In the genomic region with DNA sequence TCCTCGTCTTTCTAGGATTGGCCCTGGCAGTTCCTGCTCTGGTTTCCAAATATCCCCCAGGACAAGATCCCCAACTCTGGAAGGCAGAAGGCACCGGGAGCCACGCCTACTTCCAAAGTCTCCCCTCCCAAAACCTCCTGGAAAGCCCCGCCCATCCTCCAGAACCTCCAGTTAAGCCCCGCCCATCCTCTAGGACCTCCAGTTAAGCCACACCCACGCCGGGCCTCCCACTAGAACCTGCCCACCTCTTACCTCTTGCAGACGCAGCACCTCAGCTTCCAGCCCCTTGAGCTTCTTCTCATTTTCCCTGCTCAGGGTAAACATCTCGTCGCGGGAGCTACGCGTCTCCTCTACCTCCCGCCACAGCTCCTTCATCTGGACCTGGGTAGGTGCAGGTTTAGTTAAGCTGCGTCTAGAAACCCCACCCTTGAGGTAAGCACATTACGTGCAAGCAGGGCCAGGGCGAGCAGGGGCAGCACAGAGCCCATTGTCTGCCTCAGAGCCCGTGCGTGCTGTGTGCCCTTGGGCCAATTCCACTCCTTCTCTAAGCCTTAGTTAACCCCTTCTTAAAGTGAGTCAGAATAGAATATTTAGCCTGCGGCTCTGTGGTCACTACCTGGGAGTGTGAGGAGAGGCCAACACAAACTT, we compare ENCODE assay signal across 12 mouse cellular contexts. TPM values are rescaled to one million over a fixed set of nuclear protein-coding genes. Genes with fewer than 3 reads are reported as not detected.
DNase-seq lines count a peak whose midpoint lies in the region; ATAC-seq and TF ChIP-seq lines count a peak whose summit lies in the region.
"Had no signal": no experiment of that assay in that cellular context is flagged by ENCODE, and none has a peak within 500 bp of the region (broad histone marks: within the 10 kb centered on the region; RNA-seq: fewer than 3 reads in every experiment).

No protein-coding gene starts in this region.

- no peak for TF ChIP-seq POLR2A in thymus, adult 2 months (IDR thresholded peaks at IDR 0.05; ENCODE audit: control insufficient read depth, extremely low read depth, insufficient read depth, low read length, poor library complexity)

- H3K27me3 ChIP-seq in kidney, embryonic 15.5 days = peaks cover 41% of the 10 kb centered on the region
- peaks cover 30% of the 10 kb centered on the region for H3K27me3 ChIP-seq in kidney, embryonic 16.5 days (ENCODE audit: insufficient read depth, low read length)
- H3K27me3 ChIP-seq in embryonic facial prominence, embryonic 13.5 days = peaks cover 29% of the 10 kb centered on the region
- H3K27me3 ChIP-seq in lung, embryonic 16.5 days (ENCODE audit: control insufficient read depth, insufficient read depth, low read depth, low read length) = peaks cover 8% of the 10 kb centered on the region
- peaks cover 32% of the 10 kb centered on the region for H3K27me3 ChIP-seq in neural tube, embryonic 13.5 days
- peaks cover 2% of the 10 kb centered on the region; the same call in 1 of the 2 replicates for H3K27me3 ChIP-seq in thymus, adult 2 months (ENCODE audit: control insufficient read depth, insufficient read depth, low read length)

- no peak overlapping the region for H3K4me3 ChIP-seq in kidney, embryonic 15.5 days (replicated peaks)
- H3K4me3 ChIP-seq in kidney, embryonic 16.5 days (ENCODE audit: low read length) = no peak overlapping the region
- H3K4me3 ChIP-seq in embryonic facial prominence, embryonic 13.5 days = peak overlapping the region; percentile 2; the same call in 1 of the 2 replicates
- no peak overlapping the region for H3K4me3 ChIP-seq in lung, embryonic 16.5 days (ENCODE audit: low read length)
- 0 out of 2 replicates have a peak overlapping the region, but pooled peaks have one; percentile 5 for H3K4me3 ChIP-seq in neural tube, embryonic 13.5 days
- H3K4me3 ChIP-seq in thymus, adult 2 months (ENCODE audit: control insufficient read depth, insufficient read depth, low read length) = no peak overlapping the region
- H3K4me3 ChIP-seq: embryonic facial prominence, embryonic 15.5 days; heart, embryonic 10.5 days; liver, embryonic 12.5 days had no signal

- TF ChIP-seq CTCF in thymus, adult 2 months (IDR thresholded peaks at IDR 0.05; ENCODE audit: borderline replicate concordance, control insufficient read depth, extremely low read depth, insufficient read depth, low read length, poor library complexity) = no peak

- H3K4me2 ChIP-seq in kidney, embryonic 15.5 days = peak overlapping the region; percentile 26; the same call in 1 of the 2 replicates
- H3K4me2 ChIP-seq in kidney, embryonic 16.5 days (replicated peaks; ENCODE audit: low read depth, low read length) = no peak overlapping the region; the same call in 1 of the 2 replicates
- H3K4me2 ChIP-seq in embryonic facial prominence, embryonic 13.5 days = peak overlapping the region; percentile 37
- H3K4me2 ChIP-seq in lung, embryonic 16.5 days (ENCODE audit: low read depth, low read length) = no peak overlapping the region
- H3K4me2 ChIP-seq in neural tube, embryonic 13.5 days = peak overlapping the region; percentile 27
- H3K4me2 ChIP-seq: embryonic facial prominence, embryonic 15.5 days; liver, embryonic 12.5 days had no signal

- no peak for DNase-seq in thymus, adult 2 months
- no peak for DNase-seq in kidney, adult 8-10 months
- no peak for DNase-seq in layer of hippocampus, adult 11-12 months (ENCODE audit: low spot score)
- DNase-seq: kidney, adult 18-20 months had no signal

- H3K27ac ChIP-seq in kidney, embryonic 15.5 days = no peak overlapping the region
- H3K27ac ChIP-seq in kidney, embryonic 16.5 days (ENCODE audit: low read length) = no peak overlapping the region
- H3K27ac ChIP-seq in embryonic facial prominence, embryonic 13.5 days = no peak overlapping the region
- peak overlapping the region; percentile 18; the same call in 1 of the 2 replicates for H3K27ac ChIP-seq in lung, embryonic 16.5 days (ENCODE audit: low read length)
- no peak overlapping the region for H3K27ac ChIP-seq in neural tube, embryonic 13.5 days (replicated peaks)
- H3K27ac ChIP-seq in thymus, adult 2 months (ENCODE audit: control insufficient read depth, insufficient read depth, low read length) = no peak overlapping the region
- H3K27ac ChIP-seq: embryonic facial prominence, embryonic 15.5 days; heart, embryonic 10.5 days; liver, embryonic 12.5 days had no signal

- ATAC-seq in kidney, embryonic 15.5 days (replicated peaks; ENCODE audit: low FRiP score) = no peak
- ATAC-seq in kidney, embryonic 16.5 days (ENCODE audit: low FRiP score, low TSS enrichment) = no peak
- no peak for ATAC-seq in embryonic facial prominence, embryonic 13.5 days (ENCODE audit: insufficient number of reproducible peaks, insufficient read depth, low FRiP score, low TSS enrichment, low read depth)
- peak; percentile 80 for ATAC-seq in lung, embryonic 16.5 days (ENCODE audit: low read depth)
- ATAC-seq in neural tube, embryonic 13.5 days (ENCODE audit: low read depth) = peak; percentile 40; the same call in 1 of the 2 replicates
- ATAC-seq: liver, embryonic 12.5 days had no signal

- WGBS in kidney, embryonic 15.5 days = 5% methylated on average over 20 of the region's 20 CpGs
- WGBS in kidney, embryonic 16.5 days = 7% methylated on average over 20 of the region's 20 CpGs
- WGBS in embryonic facial prominence, embryonic 13.5 days = 5% methylated on average over 20 of the region's 20 CpGs
- 8% methylated on average over 20 of the region's 20 CpGs for WGBS in lung, embryonic 16.5 days
- 7% methylated on average over 20 of the region's 20 CpGs for WGBS in neural tube, embryonic 13.5 days
- WGBS in thymus, adult 2 months = 21% methylated on average over 20 of the region's 20 CpGs

- no peak overlapping the region for H3K9ac ChIP-seq in kidney, embryonic 15.5 days
- H3K9ac ChIP-seq in kidney, embryonic 16.5 days (replicated peaks; ENCODE audit: low read length) = no peak overlapping the region
- H3K9ac ChIP-seq in embryonic facial prominence, embryonic 13.5 days = no peak overlapping the region
- H3K9ac ChIP-seq in lung, embryonic 16.5 days (ENCODE audit: low read length) = no peak overlapping the region
- 0 out of 2 replicates have a peak overlapping the region, but pooled peaks have one; percentile 32 for H3K9ac ChIP-seq in neural tube, embryonic 13.5 days
- H3K9ac ChIP-seq: embryonic facial prominence, embryonic 15.5 days; liver, embryonic 12.5 days had no signal

- peaks cover 5% of the 10 kb centered on the region; the same call in 1 of the 2 replicates for H3K4me1 ChIP-seq in kidney, embryonic 15.5 days
- H3K4me1 ChIP-seq in kidney, embryonic 16.5 days (ENCODE audit: insufficient read depth, low read length) = no peaks in the 10 kb centered on the region
- 0 out of 2 replicates have a peak, but pooled peaks cover 10% of the 10 kb centered on the region for H3K4me1 ChIP-seq in embryonic facial prominence, embryonic 13.5 days
- no peaks in the 10 kb centered on the region; the same call in 1 of the 2 replicates for H3K4me1 ChIP-seq in lung, embryonic 16.5 days (replicated peaks; ENCODE audit: control insufficient read depth, insufficient read depth, low read length)
- peaks cover 9% of the 10 kb centered on the region; the same call in 1 of the 2 replicates for H3K4me1 ChIP-seq in neural tube, embryonic 13.5 days (replicated peaks)
- H3K4me1 ChIP-seq in thymus, adult 2 months (replicated peaks; ENCODE audit: control insufficient read depth, insufficient read depth, low read length) = no peaks in the 10 kb centered on the region
- H3K4me1 ChIP-seq: liver, embryonic 12.5 days had no signal

- H3K9me3 ChIP-seq in kidney, embryonic 15.5 days (replicated peaks) = no peaks in the 10 kb centered on the region
- H3K9me3 ChIP-seq in kidney, embryonic 16.5 days (ENCODE audit: low read length) = peaks cover 3% of the 10 kb centered on the region; the same call in 1 of the 2 replicates
- no peaks in the 10 kb centered on the region for H3K9me3 ChIP-seq in embryonic facial prominence, embryonic 13.5 days
- peaks cover 2% of the 10 kb centered on the region; the same call in 1 of the 2 replicates for H3K9me3 ChIP-seq in lung, embryonic 16.5 days (ENCODE audit: control insufficient read depth, low read length)
- H3K9me3 ChIP-seq in neural tube, embryonic 13.5 days = no peaks in the 10 kb centered on the region
- H3K9me3 ChIP-seq: embryonic facial prominence, embryonic 15.5 days; liver, embryonic 12.5 days had no signal

- H3K36me3 ChIP-seq in kidney, embryonic 15.5 days = no peaks in the 10 kb centered on the region
- no peaks in the 10 kb centered on the region for H3K36me3 ChIP-seq in kidney, embryonic 16.5 days (ENCODE audit: insufficient read depth, low read length)
- no peaks in the 10 kb centered on the region for H3K36me3 ChIP-seq in embryonic facial prominence, embryonic 13.5 days
- H3K36me3 ChIP-seq in lung, embryonic 16.5 days (ENCODE audit: control insufficient read depth, insufficient read depth, low read length) = no peaks in the 10 kb centered on the region
- H3K36me3 ChIP-seq in neural tube, embryonic 13.5 days = no peaks in the 10 kb centered on the region
- H3K36me3 ChIP-seq in thymus, adult 2 months (ENCODE audit: control insufficient read depth, insufficient read depth, low read length) = no peaks in the 10 kb centered on the region
- H3K36me3 ChIP-seq: embryonic facial prominence, embryonic 15.5 days; heart, embryonic 10.5 days; liver, embryonic 12.5 days had no signal

RNA-seq across cellular contexts. Expression of a gene that starts 23.7 kb away (rescaled TPM):
- 0.17 and 0.30 TPM in 2 replicates for polyA plus RNA-seq in kidney, embryonic 15.5 days (2015; fragmentation: Nextera tagmentation; extraction: Ambion mirVana)
- 0.11 and 0.14 TPM in 2 replicates for polyA plus RNA-seq in kidney, embryonic 16.5 days (2015; fragmentation: Nextera tagmentation; extraction: Ambion mirVana)
- polyA plus RNA-seq in embryonic facial prominence, embryonic 13.5 days (2015; fragmentation: Nextera tagmentation; extraction: Ambion mirVana) = 0.72 and 1.8 TPM in 2 replicates
- polyA plus RNA-seq in lung, embryonic 16.5 days (2015; fragmentation: Nextera tagmentation; extraction: Ambion mirVana) = 1.5 and 2.1 TPM in 2 replicates
- 4.7 and 5.2 TPM in 2 replicates for polyA plus RNA-seq in neural tube, embryonic 13.5 days (2015; fragmentation: Nextera tagmentation; extraction: Ambion mirVana)
- 0.82 and 1.0 TPM in 2 replicates for polyA plus RNA-seq in thymus, adult 2 months (2012; rRNA removed)

RNA-seq across cellular contexts. Expression of a gene that starts 42.0 kb away (rescaled TPM):
- polyA plus RNA-seq in kidney, embryonic 15.5 days (2015; fragmentation: Nextera tagmentation; extraction: Ambion mirVana) = 30.3 and 33.2 TPM in 2 replicates
- polyA plus RNA-seq in kidney, embryonic 16.5 days (2015; fragmentation: Nextera tagmentation; extraction: Ambion mirVana) = 70.0 and 83.8 TPM in 2 replicates
- 1.1 and 1.8 TPM in 2 replicates for polyA plus RNA-seq in embryonic facial prominence, embryonic 13.5 days (2015; fragmentation: Nextera tagmentation; extraction: Ambion mirVana)
- 93.0 and 140 TPM in 2 replicates for polyA plus RNA-seq in lung, embryonic 16.5 days (2015; fragmentation: Nextera tagmentation; extraction: Ambion mirVana)
- polyA plus RNA-seq in neural tube, embryonic 13.5 days (2015; fragmentation: Nextera tagmentation; extraction: Ambion mirVana) = 1.2 and 1.6 TPM in 2 replicates
- polyA plus RNA-seq in thymus, adult 2 months (2012; rRNA removed) = 28.0 and 32.0 TPM in 2 replicates

RNA-seq across cellular contexts. Expression of a gene that starts 56.5 kb away (rescaled TPM):
- polyA plus RNA-seq in kidney, embryonic 15.5 days (2015; fragmentation: Nextera tagmentation; extraction: Ambion mirVana) = 1.6 and 2.7 TPM in 2 replicates
- 1.7 and 2.0 TPM in 2 replicates for polyA plus RNA-seq in kidney, embryonic 16.5 days (2015; fragmentation: Nextera tagmentation; extraction: Ambion mirVana)
- 11.8 and 12.2 TPM in 2 replicates for polyA plus RNA-seq in embryonic facial prominence, embryonic 13.5 days (2015; fragmentation: Nextera tagmentation; extraction: Ambion mirVana)
- 38.8 and 39.4 TPM in 2 replicates for polyA plus RNA-seq in lung, embryonic 16.5 days (2015; fragmentation: Nextera tagmentation; extraction: Ambion mirVana)
- polyA plus RNA-seq in neural tube, embryonic 13.5 days (2015; fragmentation: Nextera tagmentation; extraction: Ambion mirVana) = 1.9 and 2.6 TPM in 2 replicates
- polyA plus RNA-seq in thymus, adult 2 months (2012; rRNA removed) = 1.9 and 3.7 TPM in 2 replicates

Comparison
In these comparisons a context has a peak if more than half of its experiments do, and no peak if none do; other contexts are left out.
1. H3K4me2 ChIP-seq: peak in kidney, embryonic 15.5 days (single experiment), embryonic facial prominence, embryonic 13.5 days (single experiment) and neural tube, embryonic 13.5 days (single experiment); none in kidney, embryonic 16.5 days (single experiment) and lung, embryonic 16.5 days (single experiment).
2. ATAC-seq: peak in lung, embryonic 16.5 days (single experiment) and neural tube, embryonic 13.5 days (single experiment); none in kidney, embryonic 15.5 days (single experiment), kidney, embryonic 16.5 days (single experiment) and embryonic facial prominence, embryonic 13.5 days (single experiment).
3. H3K4me3 ChIP-seq: peak in embryonic facial prominence, embryonic 13.5 days (single experiment) and neural tube, embryonic 13.5 days (single experiment); none in kidney, embryonic 15.5 days (single experiment), kidney, embryonic 16.5 days (single experiment), lung, embryonic 16.5 days (single experiment) and thymus, adult 2 months (single experiment).
4. RNA of a gene that starts 42.0 kb away (polyA plus RNA-seq): 93.0 to 140 TPM in lung, embryonic 16.5 days, 70.0 to 83.8 TPM in kidney, embryonic 16.5 days, 30.3 to 33.2 TPM in kidney, embryonic 15.5 days and 28.0 to 32.0 TPM in thymus, adult 2 months; 1.1 to 1.8 TPM in embryonic facial prominence, embryonic 13.5 days and 1.2 to 1.6 TPM in neural tube, embryonic 13.5 days; every median in the first group is over 10 times any median in the second.